Mouse (Mus musculus): ENCODE results near the gene Ndufa13.

GRCm38 (mm10) chr8:69912478-69913074 is 10.2 kb upstream of the Ndufa13 start:
- TF ChIP-seq CTCF (IDR thresholded peaks at IDR 0.05; ENCODE audit: low read depth) = no peak
- no peak for TF ChIP-seq EP300 (IDR thresholded peaks at IDR 0.05; ENCODE audit: low read depth)
